Mouse (Mus musculus) right cerebral cortex, postnatal 4 days (tissue): ENCODE data around the gene Scrn3.

ENCODE experiments used
- DNase-seq: peaks from one replicate; pipeline ENCODE4 v3.0.0-alpha.2; 2022

Scrn3 gene

DNA sequence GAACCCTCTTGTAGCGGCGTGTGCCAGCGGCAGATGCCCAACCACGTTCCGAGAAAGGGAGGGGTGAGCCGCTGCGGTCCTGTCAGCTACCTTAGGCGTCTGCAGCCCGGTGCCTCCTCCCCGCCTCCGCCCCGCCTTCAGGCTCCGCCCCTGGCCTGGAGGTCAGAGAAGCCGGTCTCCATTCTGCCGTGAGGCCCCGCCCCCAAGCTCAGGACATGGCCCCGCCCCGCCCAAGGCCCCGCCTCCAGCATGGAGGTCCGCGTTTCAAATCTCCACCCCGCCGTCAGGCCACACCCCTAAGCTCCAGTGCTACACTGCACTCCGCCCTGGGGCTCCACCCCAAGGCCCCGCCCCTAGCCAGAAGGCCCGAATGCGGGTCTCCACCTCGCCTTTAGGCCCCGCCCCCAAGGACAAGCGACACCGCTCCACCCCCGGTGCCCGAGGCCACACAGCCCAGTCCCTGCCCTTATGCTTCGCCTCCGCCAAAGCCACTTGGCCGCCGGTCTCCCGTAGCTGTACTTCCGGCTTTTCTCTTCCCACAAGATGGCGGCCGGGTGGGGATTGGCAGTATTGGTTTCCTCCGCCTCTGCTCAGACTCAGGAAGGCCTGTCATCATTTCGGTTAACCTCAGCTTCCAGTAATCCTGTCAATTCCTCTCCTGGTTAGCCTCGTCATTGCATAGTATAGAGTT lies 74.1 kb downstream of the Scrn3 start, which contains the start of gene Gpr155:
Gene Gpr155 (minus strand): TSS at position 217 of the 691 bp plus-strand sequence.
- DNase-seq = peak; percentile 96
